Mouse (Mus musculus) heart, postnatal 0 days (tissue): ENCODE measurements around the gene Gm26938. TPM values are rescaled to one million over a fixed set of nuclear protein-coding genes. Genes with fewer than 3 reads are reported as not detected.

Experiments used
- ATAC-seq: fragments of 200-750 bp; cut with Nextera tagmentation; 2 replicates; pipeline ENCODE4 v1.8.0; 2017; ENCODE audit warnings: low read depth, moderate number of reproducible peaks, moderate library complexity; ENCODE audit not compliant: insufficient read depth
- DNase-seq: peaks from one replicate; pipeline ENCODE4 v3.0.0-alpha.2; 2016; ENCODE audit warnings: low spot score
- H3K27ac ChIP-seq: fragments of 300-500 bp; sonication (generic); 2 replicates; pipeline ENCODE4 v1.5.1; 2014; ENCODE audit warnings: low read depth, mild to moderate bottlenecking
- H3K27me3 ChIP-seq: fragments of 300-500 bp; sonication (generic); 2 replicates; pipeline ENCODE4 v1.6.1; 2014; ENCODE audit warnings: low read length, mixed read lengths; ENCODE audit not compliant: control insufficient read depth, insufficient read depth
- H3K36me3 ChIP-seq: fragments of 300-500 bp; sonication (generic); replicated peaks from 2 replicates; pipeline ENCODE4 v1.6.1; 2014; ENCODE audit warnings: low read length, mixed read lengths; ENCODE audit not compliant: control insufficient read depth, insufficient read depth
- H3K4me1 ChIP-seq: fragments of 300-500 bp; sonication (generic); 2 replicates; pipeline ENCODE4 v1.6.1; 2014; ENCODE audit warnings: antibody characterized with exemption; ENCODE audit not compliant: control insufficient read depth, insufficient read depth
- H3K4me2 ChIP-seq: fragments of 300-500 bp; sonication (generic); 2 replicates; pipeline ENCODE4 v1.6.1; 2014; ENCODE audit warnings: low read depth, mild to moderate bottlenecking, low read length, moderate library complexity
- H3K4me3 ChIP-seq: fragments of 300-500 bp; sonication (generic); 2 replicates; pipeline ENCODE4 v1.5.1; 2014; ENCODE audit warnings: low read depth, low read length
- H3K9ac ChIP-seq: fragments of 300-500 bp; sonication (generic); replicated peaks from 2 replicates; pipeline ENCODE4 v1.6.1; 2014; ENCODE audit warnings: low read depth, low read length, mixed read lengths
- H3K9me3 ChIP-seq: fragments of 300-500 bp; sonication (generic); replicated peaks from 2 replicates; pipeline ENCODE4 v1.6.1; 2016; ENCODE audit warnings: low read length; ENCODE audit not compliant: control insufficient read depth
- CTCF ChIP-seq: IDR thresholded peaks from 2 replicates; pipeline ENCODE4 v1.5.1; 2016; ENCODE audit warnings: antibody characterized with exemption, control low read depth, low read depth
- EP300 ChIP-seq: IDR thresholded peaks from 2 replicates; pipeline ENCODE4 v1.6.1; 2016; ENCODE audit warnings: antibody characterized with exemption, low read depth
- WGBS: fragments of 180-500 bp; shearing (Covaris S2); extraction: QIAGEN DNeasy Blood & Tissue Kit; methylation state at CpG from one replicate; pipeline ENCODE4 v1.1.7; 2014; 5-methylcytosine and 5-hydroxymethylcytosine counted together
- polyA plus RNA-seq: library from polyadenylated mRNA; unstranded; fragments of >200 nt; fragmentation: Nextera tagmentation; extraction: Ambion mirVana; gene quantifications from 2 replicates; pipeline ENCODE4 v1.2.1, GENCODE M21; 2015
- total RNA-seq: library from RNA; depleted of rRNA; stranded (reverse); fragments of >200 nt; gene quantifications from 2 replicates; pipeline ENCODE4 v1.2.3, GENCODE M21; 2014; ENCODE audit warnings: low replicate concordance

Gm26938 gene
- total and polyA plus RNA-seq, 2 experiments from 2014 or later = not detected

- TF ChIP-seq CTCF (no peak), EP300 (no peak)
- Histone ChIP-seq H3K4me3 (no peak overlapping the region), H3K4me1 (peaks cover 6% of the 10 kb centered on the region), H3K9me3 (no peaks in the 10 kb centered on the region), H3K4me2 (no peak overlapping the region), H3K9ac (no peak overlapping the region; the same call in 1 of the 2 replicates), H3K36me3 (no peaks in the 10 kb centered on the region), H3K27ac (no peak overlapping the region), H3K27me3 (peaks cover 8% of the 10 kb centered on the region; the same call in 1 of the 2 replicates)
- no peak for DNase-seq
- 34% methylated on average over 6 of the region's 6 CpGs for WGBS
- ATAC-seq = no peak
Measured at GRCm38 (mm10) chr5:139815964-139816363, 10.2 kb downstream of the Gm26938 start.

- H3K27me3 ChIP-seq = peaks cover 8% of the 10 kb centered on the region; the same call in 1 of the 2 replicates
- DNase-seq (no peak), ATAC-seq (no peak)
- H3K9me3 ChIP-seq = no peaks in the 10 kb centered on the region
- no peak overlapping the region for H3K9ac ChIP-seq
- H3K27ac ChIP-seq = no peak overlapping the region
- no peaks in the 10 kb centered on the region for H3K36me3 ChIP-seq
- peaks cover 6% of the 10 kb centered on the region for H3K4me1 ChIP-seq
- H3K4me3 ChIP-seq = no peak overlapping the region
- no peak for TF ChIP-seq CTCF
- TF ChIP-seq EP300 = no peak
- 23% methylated on average over 13 of the region's 13 CpGs for WGBS
- H3K4me2 ChIP-seq = no peak overlapping the region
Measured at GRCm38 (mm10) chr5:139813963-139814381, 12.2 kb downstream of the Gm26938 start.

- H3K27ac ChIP-seq = no peak overlapping the region
- no peak for TF ChIP-seq EP300
- no peak for TF ChIP-seq CTCF
- ATAC-seq = no peak
- DNase-seq = no peak
- peaks cover 6% of the 10 kb centered on the region for H3K4me1 ChIP-seq
- no peaks in the 10 kb centered on the region for H3K36me3 ChIP-seq
- peaks cover 8% of the 10 kb centered on the region; the same call in 1 of the 2 replicates for H3K27me3 ChIP-seq
- 37% methylated on average over 10 of the region's 10 CpGs for WGBS
- no peaks in the 10 kb centered on the region for H3K9me3 ChIP-seq
- H3K4me3 ChIP-seq = no peak overlapping the region
- H3K9ac ChIP-seq = no peak overlapping the region
- no peak overlapping the region for H3K4me2 ChIP-seq
Measured at GRCm38 (mm10) chr5:139813126-139813490, 13.1 kb downstream of the Gm26938 start.

GRCm38 (mm10) chr5:139812398-139813125 is 13.6 kb downstream of the Gm26938 start:
- Histone ChIP-seq H3K4me3 (no peak overlapping the region), H3K27ac (no peak overlapping the region), H3K4me2 (no peak overlapping the region), H3K9ac (no peak overlapping the region), H3K4me1 (peaks cover 6% of the 10 kb centered on the region), H3K9me3 (no peaks in the 10 kb centered on the region), H3K27me3 (peaks cover 8% of the 10 kb centered on the region; the same call in 1 of the 2 replicates), H3K36me3 (no peaks in the 10 kb centered on the region)
- 65% methylated on average over 20 of the region's 20 CpGs for WGBS
- ATAC-seq = no peak
- no peak for TF ChIP-seq EP300
- TF ChIP-seq CTCF = no peak
- DNase-seq = no peak

- Histone ChIP-seq H3K9ac (no peak overlapping the region), H3K4me2 (no peak overlapping the region), H3K9me3 (no peaks in the 10 kb centered on the region), H3K36me3 (no peaks in the 10 kb centered on the region), H3K4me1 (peaks cover 6% of the 10 kb centered on the region), H3K27ac (no peak overlapping the region), H3K27me3 (peaks cover 8% of the 10 kb centered on the region; the same call in 1 of the 2 replicates), H3K4me3 (no peak overlapping the region)
- 61% methylated on average over 15 of the region's 15 CpGs for WGBS
- TF ChIP-seq CTCF (no peak), EP300 (no peak)
- ATAC-seq (peak; percentile 10; the same call in 1 of the 2 replicates), DNase-seq (no peak)
Measured at GRCm38 (mm10) chr5:139811677-139812397, 14.4 kb downstream of the Gm26938 start.
